Mouse (Mus musculus) forebrain, embryonic 11.5 days (tissue): ENCODE measurements at regions not wholly inside any gene's neighbourhood (a gene's known extent, or its start where the extent isn't known, plus 50 kb on each side); places are given as distances from the start of the nearest gene placed in this dataset.

Experiments
- ATAC-seq: fragments of 200-750 bp; cut with Nextera tagmentation; replicated peaks from 2 replicates; pipeline ENCODE4 v1.8.0; 2017; ENCODE audit warnings: moderate TSS enrichment; ENCODE audit not compliant: low FRiP score
- DNase-seq: peaks from one replicate; pipeline ENCODE4 v3.0.0-alpha.2; 2017; ENCODE audit warnings: low spot score
- H3K27ac ChIP-seq: fragments of 300-500 bp; sonication (generic); 2 replicates; pipeline ENCODE4 v1.5.1; 2014; ENCODE audit warnings: low read depth, low read length
- H3K27me3 ChIP-seq: fragments of 300-500 bp; sonication (generic); 2 replicates; pipeline ENCODE4 v1.6.1; 2014; ENCODE audit warnings: mild to moderate bottlenecking, low read length, mixed read lengths; ENCODE audit not compliant: control insufficient read depth, insufficient read depth
- H3K36me3 ChIP-seq: fragments of 300-500 bp; sonication (generic); 2 replicates; pipeline ENCODE4 v1.6.1; 2014; ENCODE audit warnings: mild to moderate bottlenecking, low read length, moderate library complexity, mixed read lengths; ENCODE audit not compliant: control insufficient read depth, insufficient read depth
- H3K4me1 ChIP-seq: fragments of 300-500 bp; sonication (generic); replicated peaks from 2 replicates; pipeline ENCODE4 v1.6.1; 2014; ENCODE audit warnings: low read length, mixed read lengths; ENCODE audit not compliant: control insufficient read depth, insufficient read depth
- H3K4me2 ChIP-seq: fragments of 300-500 bp; sonication (generic); 2 replicates; pipeline ENCODE4 v1.6.1; 2014; ENCODE audit warnings: low read depth, mild to moderate bottlenecking, low read length, moderate library complexity, mixed read lengths; ENCODE audit not compliant: severe bottlenecking
- H3K4me3 ChIP-seq: fragments of 300-500 bp; sonication (generic); 2 replicates; pipeline ENCODE4 v1.5.1; 2014; ENCODE audit warnings: low read depth, low read length
- H3K9ac ChIP-seq: fragments of 300-500 bp; sonication (generic); 2 replicates; pipeline ENCODE4 v1.6.1; 2014; ENCODE audit warnings: low read length
- H3K9me3 ChIP-seq: fragments of 300-500 bp; sonication (generic); 2 replicates; pipeline ENCODE4 v1.6.1; 2016; ENCODE audit warnings: low read length, mixed read lengths; ENCODE audit not compliant: control insufficient read depth
- WGBS: fragments of 180-500 bp; shearing (Covaris S2); extraction: QIAGEN DNeasy Blood & Tissue Kit; methylation state at CpG from one replicate; pipeline ENCODE4 v1.1.7; 2014; 5-methylcytosine and 5-hydroxymethylcytosine counted together

- 77% methylated on average over 6 of the region's 6 CpGs for WGBS
- H3K9ac ChIP-seq: no peak overlapping the region
- no peaks in the 10 kb centered on the region for H3K36me3 ChIP-seq
- no peaks in the 10 kb centered on the region for H3K4me1 ChIP-seq
- H3K9me3 ChIP-seq: no peaks in the 10 kb centered on the region
- no peak overlapping the region for H3K4me3 ChIP-seq
- H3K27ac ChIP-seq: no peak overlapping the region
- no peak overlapping the region for H3K4me2 ChIP-seq
- DNase-seq (no peak), ATAC-seq (no peak)
- no peaks in the 10 kb centered on the region for H3K27me3 ChIP-seq
Observed at GRCm38 (mm10) chr15:56166236-56166635, 1311.2 kb downstream of the Slc22a22 start.

- no peaks in the 10 kb centered on the region for H3K27me3 ChIP-seq
- H3K36me3 ChIP-seq: no peaks in the 10 kb centered on the region
- no peaks in the 10 kb centered on the region for H3K4me1 ChIP-seq
- WGBS: 78% methylated on average over 2 of the region's 2 CpGs
- ATAC-seq (no peak), DNase-seq (no peak)
- no peak overlapping the region for H3K27ac ChIP-seq
- H3K4me2 ChIP-seq: no peak overlapping the region
- H3K9me3 ChIP-seq: no peaks in the 10 kb centered on the region
- no peak overlapping the region for H3K9ac ChIP-seq
- no peak overlapping the region for H3K4me3 ChIP-seq
Observed at GRCm38 (mm10) chr15:56158726-56159125, 1318.7 kb downstream of the Slc22a22 start.

GRCm38 (mm10) chr15:56139451-56139850, 1338.0 kb downstream of the Slc22a22 start:
- 90% methylated on average over 3 of the region's 3 CpGs for WGBS
- no peak overlapping the region for H3K9ac ChIP-seq
- no peak overlapping the region for H3K4me3 ChIP-seq
- DNase-seq (no peak), ATAC-seq (no peak)
- no peaks in the 10 kb centered on the region for H3K9me3 ChIP-seq
- H3K36me3 ChIP-seq: no peaks in the 10 kb centered on the region
- H3K4me2 ChIP-seq: no peak overlapping the region
- H3K27me3 ChIP-seq: no peaks in the 10 kb centered on the region
- H3K27ac ChIP-seq: no peak overlapping the region
- H3K4me1 ChIP-seq: no peaks in the 10 kb centered on the region

- H3K27me3 ChIP-seq: no peaks in the 10 kb centered on the region
- WGBS: 52% methylated on average over 7 of the region's 7 CpGs
- no peak overlapping the region for H3K4me2 ChIP-seq
- no peak overlapping the region for H3K27ac ChIP-seq
- no peak overlapping the region for H3K4me3 ChIP-seq
- DNase-seq (no peak), ATAC-seq (no peak)
- no peaks in the 10 kb centered on the region for H3K9me3 ChIP-seq
- H3K36me3 ChIP-seq: no peaks in the 10 kb centered on the region
- no peaks in the 10 kb centered on the region for H3K4me1 ChIP-seq
- H3K9ac ChIP-seq: no peak overlapping the region
Observed at GRCm38 (mm10) chr15:56136420-56136970, 1340.9 kb downstream of the Slc22a22 start.

- Histone ChIP-seq H3K27me3 (no peaks in the 10 kb centered on the region), H3K9me3 (no peaks in the 10 kb centered on the region), H3K27ac (no peak overlapping the region), H3K9ac (no peak overlapping the region), H3K36me3 (no peaks in the 10 kb centered on the region), H3K4me2 (no peak overlapping the region), H3K4me1 (no peaks in the 10 kb centered on the region), H3K4me3 (no peak overlapping the region)
- 93% methylated on average over 1 of the region's 1 CpGs for WGBS
- ATAC-seq (no peak), DNase-seq (no peak)
Observed at GRCm38 (mm10) chr15:56128029-56128428, 1349.4 kb downstream of the Slc22a22 start.

GRCm38 (mm10) chr15:56119287-56120065, 1357.9 kb downstream of the Slc22a22 start:
- Histone ChIP-seq H3K27ac (no peak overlapping the region), H3K4me1 (no peaks in the 10 kb centered on the region), H3K4me3 (no peak overlapping the region), H3K27me3 (no peaks in the 10 kb centered on the region), H3K9me3 (no peaks in the 10 kb centered on the region), H3K36me3 (no peaks in the 10 kb centered on the region), H3K9ac (no peak overlapping the region), H3K4me2 (no peak overlapping the region)
- no peak for DNase-seq
- no peak for ATAC-seq

- H3K9me3 ChIP-seq: no peaks in the 10 kb centered on the region
- H3K27me3 ChIP-seq: no peaks in the 10 kb centered on the region
- no peak for ATAC-seq
- no peaks in the 10 kb centered on the region for H3K4me1 ChIP-seq
- DNase-seq: no peak
- no peak overlapping the region for H3K4me2 ChIP-seq
- no peak overlapping the region for H3K9ac ChIP-seq
- no peak overlapping the region for H3K4me3 ChIP-seq
- H3K27ac ChIP-seq: no peak overlapping the region
- 82% methylated on average over 2 of the region's 2 CpGs for WGBS
- H3K36me3 ChIP-seq: no peaks in the 10 kb centered on the region
Observed at GRCm38 (mm10) chr15:56108313-56108712, 1369.1 kb downstream of the Slc22a22 start.

- Histone ChIP-seq H3K27me3 (no peaks in the 10 kb centered on the region), H3K9me3 (no peaks in the 10 kb centered on the region), H3K4me1 (no peaks in the 10 kb centered on the region), H3K4me2 (no peak overlapping the region), H3K4me3 (no peak overlapping the region), H3K27ac (no peak overlapping the region), H3K36me3 (no peaks in the 10 kb centered on the region), H3K9ac (no peak overlapping the region)
- no peak for DNase-seq
- WGBS: 80% methylated on average over 4 of the region's 4 CpGs
- no peak for ATAC-seq
Observed at GRCm38 (mm10) chr15:56107719-56108118, 1369.7 kb downstream of the Slc22a22 start.

- H3K9ac ChIP-seq: no peak overlapping the region
- no peaks in the 10 kb centered on the region for H3K9me3 ChIP-seq
- no peak for DNase-seq
- H3K4me1 ChIP-seq: no peaks in the 10 kb centered on the region
- H3K27ac ChIP-seq: no peak overlapping the region
- no peak for ATAC-seq
- no peak overlapping the region for H3K4me2 ChIP-seq
- H3K27me3 ChIP-seq: no peaks in the 10 kb centered on the region
- WGBS: 86% methylated on average over 3 of the region's 3 CpGs
- H3K4me3 ChIP-seq: no peak overlapping the region
- H3K36me3 ChIP-seq: no peaks in the 10 kb centered on the region
Observed at GRCm38 (mm10) chr15:56100133-56100735, 1377.2 kb downstream of the Slc22a22 start.
